Mouse (Mus musculus) megakaryocyte-erythroid progenitor cell, adult 5 weeks (primary cell): ENCODE results near the gene Kbtbd3. TPM values are rescaled to one million over a fixed set of nuclear protein-coding genes. Genes with fewer than 3 reads are reported as not detected.

Source experiments
- polyA plus RNA-seq: library from polyadenylated mRNA; stranded (reverse); fragments of >175 nt; gene quantifications from 2 replicates; pipeline ENCODE4 v1.2.3, GENCODE M21; 2012

The Kbtbd3 gene
- 0.03 and 0.08 TPM in 2 replicates for polyA plus RNA-seq

GRCm38 (mm10) chr9:4309351-4310085 lies at the start of gene Kbtbd3, which contains the start of gene Aasdhppt:
TSS of gene Kbtbd3 (plus strand) at chr9:4309833.
TSS of gene Aasdhppt (minus strand) at chr9:4309471.

GRCm38 (mm10) chr9:4375828-4376639 lies 66.4 kb downstream of the Kbtbd3 start, which contains the start of gene Msantd4:
TSS of gene Msantd4 (plus strand) at chr9:4376562.

Other genes with a start within 250 kb of the Kbtbd3 start
- 3.1 and 3.3 TPM in 2 replicates for gene Aasdhppt, start 362 bp upstream of the Kbtbd3 start, polyA plus RNA-seq
- gene Msantd4, start 66.7 kb downstream of the Kbtbd3 start, polyA plus RNA-seq, result 2.3 and 2.5 TPM in 2 replicates